Mouse (Mus musculus): ENCODE data around the gene Ndfip2.

DNA sequence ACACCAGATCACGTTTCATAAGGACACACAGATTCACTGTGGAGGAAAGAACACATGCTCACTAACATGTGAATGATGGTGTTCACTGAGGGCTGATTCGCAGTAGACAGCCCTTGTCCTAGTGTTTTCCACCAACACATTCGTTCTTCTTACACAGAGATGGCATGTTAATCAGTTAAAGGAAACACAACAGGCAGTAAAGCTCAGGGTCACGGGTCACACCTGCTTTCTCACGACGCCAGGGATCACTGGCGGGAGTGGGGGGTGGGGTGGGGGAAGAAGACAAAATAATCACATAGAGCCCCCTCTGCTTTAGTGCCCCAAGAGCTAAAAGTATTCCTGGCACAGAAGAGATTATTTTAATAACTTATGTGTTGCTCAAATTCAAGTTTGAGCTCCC, 5.1 kb upstream of the Ndfip2 start:
- no peak for TF ChIP-seq CTCF (IDR thresholded peaks at IDR 0.05; ENCODE audit: low read depth, low read length)
- TF ChIP-seq POLR2A (IDR thresholded peaks at IDR 0.05; ENCODE audit: insufficient read depth, low read length) = no peak
- TF ChIP-seq EP300 (IDR thresholded peaks at IDR 0.05; ENCODE audit: insufficient read depth, low read depth, low read length) = no peak

Measured in ES-Bruce4 (cell line).